Mouse (Mus musculus) naive thymus-derived CD4-positive, alpha-beta T cell, adult 5 months (primary cell): ENCODE measurements around the gene Galnt6. TPM values are rescaled to one million over a fixed set of nuclear protein-coding genes. Genes with fewer than 3 reads are reported as not detected.

ENCODE experiments used
- polyA plus RNA-seq: library from polyadenylated mRNA; unstranded; fragments of 100-300 nt; shearing (Covaris generic); gene quantifications from one replicate; pipeline ENCODE4 v1.2.1, GENCODE M21; 2017

Gene Galnt6
- 349 TPM for polyA plus RNA-seq

GRCm38 (mm10) chr15:100729281-100729985, at the start of gene Galnt6:
TSS of gene Galnt6 (minus strand) at chr15:100729376.

GRCm38 (mm10) chr15:100761419-100762185, 32.4 kb upstream of the Galnt6 start, which contains the start of gene Slc4a8:
TSS of gene Slc4a8 (plus strand) at chr15:100761747.

GRCm38 (mm10) chr15:100687430-100687971, 41.7 kb downstream of the Galnt6 start, which contains the start of gene Cela1:
TSS of gene Cela1 (minus strand) at chr15:100687921.

GRCm38 (mm10) chr15:100669337-100669736, 59.8 kb downstream of the Galnt6 start, which contains the start of gene Bin2:
TSS of gene Bin2 (minus strand) at chr15:100669553.

Other genes with a start within 250 kb of the Galnt6 start
- 21.0 TPM for gene Csrnp2, start 233.9 kb downstream of the Galnt6 start, polyA plus RNA-seq
- 8.1 TPM for gene Tfcp2, start 177.4 kb downstream of the Galnt6 start, polyA plus RNA-seq
- gene Pou6f1, start 129.4 kb downstream of the Galnt6 start, polyA plus RNA-seq = 105 TPM
- gene Dazap2, start 114.0 kb downstream of the Galnt6 start, polyA plus RNA-seq = 785 TPM
- 0.90 TPM for gene Smagp, start 92.4 kb downstream of the Galnt6 start, polyA plus RNA-seq
- gene Bin2, start 59.8 kb downstream of the Galnt6 start, polyA plus RNA-seq = 544 TPM
- not detected for gene Cela1, start 41.5 kb downstream of the Galnt6 start, polyA plus RNA-seq
- gene Slc4a8, start 32.4 kb upstream of the Galnt6 start, polyA plus RNA-seq = 8.6 TPM
- gene Scn8a, start 140.5 kb upstream of the Galnt6 start, polyA plus RNA-seq = not detected